In genomic region chr12:111376826-111377331, GRCm38 (mm10) we compare ENCODE assay signal across 8 mouse cellular contexts. TPM values are rescaled to one million over a fixed set of nuclear protein-coding genes. Genes with fewer than 3 reads are reported as not detected.
A peak's percentile ranks its signal among the peaks of the same experiment; 100 is the strongest.
DNase-seq lines count a peak whose midpoint lies in the region; ATAC-seq lines count a peak whose summit lies in the region.

No protein-coding gene starts in this region.

- peak overlapping the region; percentile 91 for H3K4me2 ChIP-seq in hindbrain, embryonic 13.5 days
- H3K4me2 ChIP-seq in limb, embryonic 13.5 days (replicated peaks), result peak overlapping the region; percentile 94
- H3K4me2 ChIP-seq in midbrain, embryonic 11.5 days, result peak overlapping the region; percentile 88

- DNase-seq in spleen, adult 18-20 months, result peak; percentile 7 to 14
- DNase-seq in spleen, postnatal 14 days (ENCODE audit: low spot score in 2 of 2), result no peak
- peak; percentile 69 for DNase-seq in cerebellum, adult 11-12 months
- peak; percentile 14 for DNase-seq in forelimb bud, embryonic 11.5 days (ENCODE audit: low read depth, low spot score)
- peak; percentile 92 for DNase-seq in midbrain, embryonic 11.5 days (ENCODE audit: low spot score, missing footprints)

- H3K4me1 ChIP-seq in hindbrain, embryonic 13.5 days (replicated peaks), result peaks cover 37% of the 10 kb centered on the region
- peaks cover 20% of the 10 kb centered on the region for H3K4me1 ChIP-seq in limb, embryonic 13.5 days
- peaks cover 17% of the 10 kb centered on the region for H3K4me1 ChIP-seq in midbrain, embryonic 11.5 days (ENCODE audit: control insufficient read depth, insufficient read depth, low read length)

- H3K9ac ChIP-seq in hindbrain, embryonic 13.5 days, result peak overlapping the region; percentile 97
- H3K9ac ChIP-seq in limb, embryonic 13.5 days, result peak overlapping the region; percentile 93
- peak overlapping the region; percentile 93 for H3K9ac ChIP-seq in midbrain, embryonic 11.5 days (ENCODE audit: low read length)

- no peaks in the 10 kb centered on the region for H3K36me3 ChIP-seq in hindbrain, embryonic 13.5 days
- no peaks in the 10 kb centered on the region for H3K36me3 ChIP-seq in limb, embryonic 13.5 days
- H3K36me3 ChIP-seq in midbrain, embryonic 11.5 days (ENCODE audit: control insufficient read depth, insufficient read depth, low read length), result no peaks in the 10 kb centered on the region

- H3K4me3 ChIP-seq in hindbrain, embryonic 13.5 days, result peak overlapping the region; percentile 100
- H3K4me3 ChIP-seq in limb, embryonic 13.5 days, result peak overlapping the region; percentile 97
- H3K4me3 ChIP-seq in midbrain, embryonic 11.5 days (ENCODE audit: low read depth, low read length), result peak overlapping the region; percentile 96

- no peaks in the 10 kb centered on the region for H3K27me3 ChIP-seq in hindbrain, embryonic 13.5 days
- H3K27me3 ChIP-seq in limb, embryonic 13.5 days, result peaks cover 9% of the 10 kb centered on the region; the same call in 1 of the 2 replicates
- H3K27me3 ChIP-seq in midbrain, embryonic 11.5 days (ENCODE audit: control insufficient read depth, insufficient read depth, low read length), result no peaks in the 10 kb centered on the region

- H3K27ac ChIP-seq in hindbrain, embryonic 13.5 days, result peak overlapping the region; percentile 96
- peak overlapping the region; percentile 85 for H3K27ac ChIP-seq in limb, embryonic 13.5 days
- peak overlapping the region; percentile 91 for H3K27ac ChIP-seq in midbrain, embryonic 11.5 days (ENCODE audit: low read depth, low read length)

- WGBS in hindbrain, embryonic 13.5 days, result under 1% methylated on average over 46 of the region's 49 CpGs
- 0% methylated on average over 46 of the region's 49 CpGs for WGBS in limb, embryonic 13.5 days
- WGBS in midbrain, embryonic 11.5 days, result under 1% methylated on average over 42 of the region's 49 CpGs

- ATAC-seq in hindbrain, embryonic 13.5 days (ENCODE audit: low FRiP score), result peak; percentile 27
- peak; percentile 12; the same call in 1 of the 2 replicates for ATAC-seq in limb, embryonic 13.5 days (ENCODE audit: low FRiP score, low read depth)
- ATAC-seq in midbrain, embryonic 11.5 days (ENCODE audit: low FRiP score), result peak; percentile 26
- no peak for ATAC-seq in inflammation-experienced regulatory T-cells, adult 6 months

- H3K9me3 ChIP-seq in hindbrain, embryonic 13.5 days, result no peaks in the 10 kb centered on the region
- no peaks in the 10 kb centered on the region for H3K9me3 ChIP-seq in limb, embryonic 13.5 days
- H3K9me3 ChIP-seq in midbrain, embryonic 11.5 days (ENCODE audit: control insufficient read depth, low read length), result no peaks in the 10 kb centered on the region

RNA-seq across cellular contexts. Expression of gene Cdc42bpb, which starts 0.6 kb away (rescaled TPM):
- 35.0 and 36.5 TPM in 2 replicates for polyA plus RNA-seq in hindbrain, embryonic 13.5 days (2015; fragmentation: Nextera tagmentation; extraction: Ambion mirVana)
- polyA plus RNA-seq in limb, embryonic 13.5 days (2015; fragmentation: Nextera tagmentation; extraction: Ambion mirVana), result 26.5 and 32.4 TPM in 2 replicates
- 28.1 and 28.2 TPM in 2 replicates for polyA plus RNA-seq in midbrain, embryonic 11.5 days (2014; fragmentation: Nextera tagmentation; extraction: Ambion mirVana)
- polyA plus RNA-seq in inflammation-experienced regulatory T-cells, adult 6 months (2017; shearing (Covaris generic)), result 1 to 10 TPM in 1 of 3 experiments, under 1 TPM in 2; 0.19 to 1.3 (median 0.67) TPM

RNA-seq across cellular contexts. Expression of gene Lbhd2, which starts 29.7 kb away (rescaled TPM):
- 0.26 and 0.52 TPM in 2 replicates for polyA plus RNA-seq in hindbrain, embryonic 13.5 days (2015; fragmentation: Nextera tagmentation; extraction: Ambion mirVana)
- polyA plus RNA-seq in limb, embryonic 13.5 days (2015; fragmentation: Nextera tagmentation; extraction: Ambion mirVana), result 9.5 and 13.8 TPM in 2 replicates
- polyA plus RNA-seq in midbrain, embryonic 11.5 days (2014; fragmentation: Nextera tagmentation; extraction: Ambion mirVana), result not detected in 2 replicates
- 1 to 10 TPM in 1 of 3 experiments, not detected in 2; 3.5 TPM for polyA plus RNA-seq in inflammation-experienced regulatory T-cells, adult 6 months (2017; shearing (Covaris generic))

RNA-seq across cellular contexts. Expression of gene Exoc3l4, which starts 39.9 kb away (rescaled TPM):
- polyA plus RNA-seq in hindbrain, embryonic 13.5 days (2015; fragmentation: Nextera tagmentation; extraction: Ambion mirVana), result 2.0 and 2.1 TPM in 2 replicates
- 6.6 and 6.9 TPM in 2 replicates for polyA plus RNA-seq in limb, embryonic 13.5 days (2015; fragmentation: Nextera tagmentation; extraction: Ambion mirVana)
- polyA plus RNA-seq in midbrain, embryonic 11.5 days (2014; fragmentation: Nextera tagmentation; extraction: Ambion mirVana), result 2.3 and 2.9 TPM in 2 replicates
- not detected for polyA plus RNA-seq in inflammation-experienced regulatory T-cells, adult 6 months (2017; shearing (Covaris generic))

Comparison
In these comparisons a context has a peak if more than half of its experiments do, and no peak if none do; other contexts are left out.
1. DNase-seq: peak in spleen, adult 18-20 months (2 of 2), cerebellum, adult 11-12 months (single experiment), forelimb bud, embryonic 11.5 days (single experiment) and midbrain, embryonic 11.5 days (single experiment); none in spleen, postnatal 14 days (0 of 2).
2. RNA of gene Cdc42bpb, which starts 0.6 kb away (polyA plus RNA-seq): 35.0 to 36.5 TPM in hindbrain, embryonic 13.5 days, 26.5 to 32.4 TPM in limb, embryonic 13.5 days and 28.1 to 28.2 TPM in midbrain, embryonic 11.5 days; 0.19 to 1.3 TPM in inflammation-experienced regulatory T-cells, adult 6 months; every median in the first group is over 10 times any median in the second.
3. Peak in every context shown above with its lines, with median percentiles within 50 percentile points of each other: H3K27ac ChIP-seq, H3K4me2 ChIP-seq, H3K4me3 ChIP-seq and H3K9ac ChIP-seq.